Mouse (Mus musculus) stomach, postnatal 0 days (tissue): ENCODE data around the gene Dpm2. TPM values are rescaled to one million over a fixed set of nuclear protein-coding genes. Genes with fewer than 3 reads are reported as not detected.
A peak's percentile ranks its signal among the peaks of the same experiment; 100 is the strongest.

Experiments used
- ATAC-seq: fragments of 200-750 bp; cut with Nextera tagmentation; 2 replicates; pipeline ENCODE4 v1.8.0; 2017; ENCODE audit not compliant: low FRiP score, low TSS enrichment
- DNase-seq: peaks from one replicate; pipeline ENCODE4 v3.0.0-alpha.2; 2016; ENCODE audit warnings: low spot score
- H3K27ac ChIP-seq: fragments of 300-500 bp; sonication (generic); replicated peaks from 2 replicates; pipeline ENCODE4 v1.5.1; 2014; ENCODE audit warnings: mild to moderate bottlenecking, control low read depth
- H3K27me3 ChIP-seq: fragments of 300-500 bp; sonication (generic); 2 replicates; pipeline ENCODE4 v1.6.1; 2014; ENCODE audit warnings: low read length; ENCODE audit not compliant: control insufficient read depth, insufficient read depth
- H3K36me3 ChIP-seq: fragments of 300-500 bp; sonication (generic); 2 replicates; pipeline ENCODE4 v1.6.1; 2014; ENCODE audit warnings: low read length, mixed read lengths; ENCODE audit not compliant: control insufficient read depth, insufficient read depth
- H3K4me1 ChIP-seq: fragments of 300-500 bp; sonication (generic); replicated peaks from 2 replicates; pipeline ENCODE4 v1.6.1; 2014; ENCODE audit warnings: antibody characterized with exemption; ENCODE audit not compliant: control insufficient read depth, insufficient read depth
- H3K4me2 ChIP-seq: fragments of 300-500 bp; sonication (generic); replicated peaks from 2 replicates; pipeline ENCODE4 v1.6.1; 2014; ENCODE audit warnings: low read depth, mild to moderate bottlenecking, control low read depth, moderate library complexity
- H3K4me3 ChIP-seq: fragments of 300-500 bp; sonication (generic); 2 replicates; pipeline ENCODE4 v1.5.1; 2014; ENCODE audit warnings: low read depth, low read length, control low read depth
- H3K9ac ChIP-seq: fragments of 300-500 bp; sonication (generic); 2 replicates; pipeline ENCODE4 v1.6.1; 2014; ENCODE audit warnings: mild to moderate bottlenecking, low read length, control low read depth, mixed read lengths
- H3K9me3 ChIP-seq: fragments of 300-500 bp; sonication (generic); 2 replicates; pipeline ENCODE4 v1.6.1; 2016; ENCODE audit warnings: low read length; ENCODE audit not compliant: control insufficient read depth
- CTCF ChIP-seq: IDR thresholded peaks from 2 replicates; pipeline ENCODE4 v1.5.1; 2016; ENCODE audit warnings: antibody characterized with exemption, low read depth, mild to moderate bottlenecking, moderate library complexity
- EP300 ChIP-seq: optimal IDR thresholded peaks from 2 replicates; pipeline ENCODE3; 2016; ENCODE audit warnings: antibody characterized with exemption
- WGBS: fragments of 180-500 bp; shearing (Covaris S2); extraction: QIAGEN DNeasy Blood & Tissue Kit; methylation state at CpG from one replicate; pipeline ENCODE4 v1.1.7; 2014; 5-methylcytosine and 5-hydroxymethylcytosine counted together
- polyA plus RNA-seq: library from polyadenylated mRNA; unstranded; fragments of >200 nt; fragmentation: Nextera tagmentation; extraction: Ambion mirVana; gene quantifications from 2 replicates; pipeline ENCODE4 v1.2.1, GENCODE M21; 2015

The Dpm2 gene
- polyA plus RNA-seq, 1 experiment from 2014 or later, result 87.5 TPM

GRCm38 (mm10) chr2:32598506-32598905, 27.8 kb downstream of the Dpm2 start:
- Histone ChIP-seq H3K27me3 (no peaks in the 10 kb centered on the region), H3K4me1 (no peaks in the 10 kb centered on the region; the same call in 1 of the 2 replicates), H3K9ac (no peak overlapping the region), H3K4me3 (no peak overlapping the region), H3K9me3 (no peaks in the 10 kb centered on the region), H3K36me3 (peaks cover 6% of the 10 kb centered on the region; the same call in 1 of the 2 replicates), H3K4me2 (no peak overlapping the region), H3K27ac (no peak overlapping the region)
- ATAC-seq (no peak), DNase-seq (no peak)
- 86% methylated on average over 8 of the region's 8 CpGs for WGBS
- TF ChIP-seq EP300 (no peak), CTCF (no peak)

- Histone ChIP-seq H3K4me2 (no peak within 1 kb of the TSS), H3K36me3 (peaks cover 6% of the 10 kb centered on the region; the same call in 1 of the 2 replicates), H3K9me3 (no peaks in the 10 kb centered on the region), H3K9ac (no peak within 1 kb of the TSS), H3K27me3 (no peaks in the 10 kb centered on the region), H3K4me3 (no peak within 1 kb of the TSS), H3K27ac (no peak within 1 kb of the TSS), H3K4me1 (no peaks in the 10 kb centered on the region; the same call in 1 of the 2 replicates)
- ATAC-seq (no peak), DNase-seq (no peak)
- TF ChIP-seq EP300 (no peak), CTCF (no peak)
- 88% methylated on average over 3 of the region's 3 CpGs for WGBS
These were observed 28.8 kb downstream of the Dpm2 start, which contains the start of gene St6galnac6 for GRCm38 (mm10) chr2:32599409-32599808. Gene St6galnac6 (plus strand): TSS chr2:32599709.

- H3K27ac ChIP-seq, result no peak overlapping the region
- no peak overlapping the region for H3K9ac ChIP-seq
- H3K4me1 ChIP-seq, result no peaks in the 10 kb centered on the region; the same call in 1 of the 2 replicates
- WGBS, result 37% methylated on average over 8 of the region's 8 CpGs
- TF ChIP-seq EP300 (no peak), CTCF (peak; percentile 69)
- no peak overlapping the region for H3K4me2 ChIP-seq
- DNase-seq (peak; percentile 63), ATAC-seq (peak; percentile 49)
- H3K9me3 ChIP-seq, result no peaks in the 10 kb centered on the region
- no peaks in the 10 kb centered on the region for H3K27me3 ChIP-seq
- H3K4me3 ChIP-seq, result no peak overlapping the region
- peaks cover 6% of the 10 kb centered on the region; the same call in 1 of the 2 replicates for H3K36me3 ChIP-seq
These were observed 30.9 kb downstream of the Dpm2 start for GRCm38 (mm10) chr2:32601417-32602065.

GRCm38 (mm10) chr2:32602600-32603054, 32.0 kb downstream of the Dpm2 start:
- Histone ChIP-seq H3K9me3 (no peaks in the 10 kb centered on the region), H3K4me3 (peak overlapping the region; percentile 32), H3K4me1 (no peaks in the 10 kb centered on the region; the same call in 1 of the 2 replicates), H3K4me2 (peak overlapping the region; percentile 48), H3K27ac (peak overlapping the region; percentile 58; the same call in 1 of the 2 replicates), H3K36me3 (no peaks in the 10 kb centered on the region), H3K27me3 (no peaks in the 10 kb centered on the region), H3K9ac (peak overlapping the region; percentile 41)
- ATAC-seq, result peak; percentile 41; the same call in 1 of the 2 replicates
- TF ChIP-seq EP300, result no peak
- TF ChIP-seq CTCF, result peak; percentile 92
- 2% methylated on average over 11 of the region's 11 CpGs for WGBS
- DNase-seq, result peak; percentile 90

- Histone ChIP-seq H3K4me1 (peaks cover 2% of the 10 kb centered on the region), H3K9ac (no peak overlapping the region), H3K36me3 (no peaks in the 10 kb centered on the region), H3K27me3 (no peaks in the 10 kb centered on the region), H3K4me3 (no peak overlapping the region), H3K9me3 (no peaks in the 10 kb centered on the region), H3K4me2 (no peak overlapping the region), H3K27ac (no peak overlapping the region)
- DNase-seq, result no peak
- no peak for ATAC-seq
- no peak for TF ChIP-seq EP300
- no peak for TF ChIP-seq CTCF
- 45% methylated on average over 10 of the region's 10 CpGs for WGBS
These were observed 34.0 kb downstream of the Dpm2 start for GRCm38 (mm10) chr2:32604631-32605030.
